ENCODE assay signal across 8 mouse cellular contexts in the genomic region with DNA sequence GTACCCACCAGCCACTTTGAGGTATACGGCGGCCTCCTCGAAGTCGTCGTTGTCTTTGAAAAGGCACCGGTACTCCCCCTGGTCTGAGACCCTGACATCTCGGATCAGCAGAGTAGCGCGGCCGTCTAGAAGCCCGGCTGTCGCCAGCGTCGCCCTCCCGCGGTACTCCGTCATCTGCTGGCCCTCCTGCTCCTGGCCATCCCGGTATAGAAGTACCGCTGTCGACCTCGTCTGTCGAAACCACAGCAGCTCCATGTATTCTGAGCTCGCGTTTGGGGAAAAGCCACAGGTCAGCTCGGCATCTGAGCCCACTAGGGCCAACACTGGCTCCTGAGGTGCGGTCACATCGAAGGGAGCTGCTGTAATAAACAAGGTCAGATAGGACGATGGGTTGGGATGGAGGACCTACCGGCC. TPM values are rescaled to one million over a fixed set of nuclear protein-coding genes. Genes with fewer than 3 reads are reported as not detected.
DNase-seq lines count a peak whose midpoint lies in the region; ATAC-seq and TF ChIP-seq lines count a peak whose summit lies in the region.

No protein-coding gene starts in this region.

- peaks cover 8% of the 10 kb centered on the region; the same call in 1 of the 2 replicates for H3K4me1 ChIP-seq in brown adipose tissue, adult 24 weeks (ENCODE audit: control insufficient read depth, insufficient read depth, insufficient read length, low read length)
- peaks cover 39% of the 10 kb centered on the region for H3K4me1 ChIP-seq in forebrain, embryonic 10.5 days
- H3K4me1 ChIP-seq in hindbrain, embryonic 15.5 days (replicated peaks), result peaks cover 21% of the 10 kb centered on the region
- peaks cover 19 to 31% of the 10 kb centered on the region in 2 experiments for H3K4me1 ChIP-seq in liver, embryonic 14.5 days (replicated peaks; ENCODE audit: control insufficient read depth in 2 of 2, insufficient read depth in 2 of 2, low read length in 1 of 2)
- H3K4me1 ChIP-seq in neural tube, embryonic 11.5 days (ENCODE audit: control insufficient read depth, insufficient read depth, low read length), result peaks cover 9% of the 10 kb centered on the region; the same call in 1 of the 2 replicates

- peak; percentile 10; the same call in 1 of the 2 replicates for TF ChIP-seq CTCF in liver, embryonic 14.5 days (IDR thresholded peaks at IDR 0.05; ENCODE audit: low read depth)

- no peak overlapping the region for H3K27ac ChIP-seq in brown adipose tissue, adult 24 weeks (replicated peaks; ENCODE audit: low read depth, low read length)
- peak overlapping the region; percentile 67 for H3K27ac ChIP-seq in forebrain, embryonic 10.5 days
- no peak overlapping the region for H3K27ac ChIP-seq in hindbrain, embryonic 15.5 days (replicated peaks)
- H3K27ac ChIP-seq in liver, embryonic 14.5 days, result peak overlapping the region; percentile 61
- no peak overlapping the region for H3K27ac ChIP-seq in neural tube, embryonic 11.5 days (ENCODE audit: low read depth, low read length)

- H3K4me2 ChIP-seq in hindbrain, embryonic 15.5 days, result peak overlapping the region; percentile 90
- H3K4me2 ChIP-seq in liver, embryonic 14.5 days (ENCODE audit: low read depth), result peak overlapping the region; percentile 79
- H3K4me2 ChIP-seq in neural tube, embryonic 11.5 days (ENCODE audit: low read depth), result peak overlapping the region; percentile 54

- peaks cover 23% of the 10 kb centered on the region for H3K27me3 ChIP-seq in forebrain, embryonic 10.5 days (ENCODE audit: poor library complexity, severe bottlenecking)
- no peaks in the 10 kb centered on the region for H3K27me3 ChIP-seq in hindbrain, embryonic 15.5 days
- H3K27me3 ChIP-seq in liver, embryonic 14.5 days (ENCODE audit: control insufficient read depth, insufficient read depth, low read length), result no peaks in the 10 kb centered on the region
- H3K27me3 ChIP-seq in neural tube, embryonic 11.5 days (ENCODE audit: control insufficient read depth, insufficient read depth, low read length), result no peaks in the 10 kb centered on the region; the same call in 1 of the 2 replicates

- TF ChIP-seq EP300 in liver, embryonic 14.5 days (IDR thresholded peaks at IDR 0.05; ENCODE audit: low read depth), result no peak

- H3K36me3 ChIP-seq in forebrain, embryonic 10.5 days (replicated peaks), result no peaks in the 10 kb centered on the region
- no peaks in the 10 kb centered on the region for H3K36me3 ChIP-seq in hindbrain, embryonic 15.5 days
- no peaks in the 10 kb centered on the region for H3K36me3 ChIP-seq in liver, embryonic 14.5 days (replicated peaks; ENCODE audit: control insufficient read depth, insufficient read depth, low read depth)
- H3K36me3 ChIP-seq in neural tube, embryonic 11.5 days (ENCODE audit: control insufficient read depth, insufficient read depth, low read length), result no peaks in the 10 kb centered on the region

- DNase-seq in ovary, postnatal 36 days (ENCODE audit: low spot score), result peak; percentile 29
- DNase-seq in ovary, postnatal 14 days (ENCODE audit: low spot score), result no peak
- peak; percentile 71 for DNase-seq in forebrain, embryonic 10.5 days (ENCODE audit: extremely low spot score, low spot score)
- DNase-seq in liver, embryonic 14.5 days (ENCODE audit: low read depth in 3 of 3, low spot score in 3 of 3), result no peak
- peak; percentile 62 for DNase-seq in neural tube, embryonic 11.5 days (ENCODE audit: low spot score)
- peak; percentile 40 for DNase-seq in yolk sac, embryonic 10.5 days (ENCODE audit: low spot score)

- peak; percentile 43; the same call in 1 of the 2 replicates for ATAC-seq in hindbrain, embryonic 15.5 days (ENCODE audit: low FRiP score, low read depth)
- ATAC-seq in liver, embryonic 14.5 days (ENCODE audit: insufficient read depth), result peak; percentile 50
- peak; percentile 43; the same call in 1 of the 2 replicates for ATAC-seq in neural tube, embryonic 11.5 days (ENCODE audit: insufficient read depth, low FRiP score, low TSS enrichment)

- no peaks in the 10 kb centered on the region for H3K9me3 ChIP-seq in forebrain, embryonic 10.5 days
- H3K9me3 ChIP-seq in hindbrain, embryonic 15.5 days, result no peaks in the 10 kb centered on the region
- no peaks in the 10 kb centered on the region for H3K9me3 ChIP-seq in liver, embryonic 14.5 days (ENCODE audit: control insufficient read depth, low read length)
- H3K9me3 ChIP-seq in neural tube, embryonic 11.5 days (ENCODE audit: control insufficient read depth, low read length), result no peaks in the 10 kb centered on the region

- WGBS in forebrain, embryonic 10.5 days, result under 1% methylated on average over 29 of the region's 29 CpGs
- whole genome bisulfite sequencing in hindbrain, embryonic 15.5 days, result 1% methylated on average over 29 of the region's 29 CpGs
- WGBS in liver, embryonic 14.5 days (ENCODE audit: insufficient replicate concordance), result under 1% methylated on average over 29 of the region's 29 CpGs
- WGBS in neural tube, embryonic 11.5 days, result under 1% methylated on average over 29 of the region's 29 CpGs

- H3K9ac ChIP-seq in hindbrain, embryonic 15.5 days, result peak overlapping the region; percentile 52
- H3K9ac ChIP-seq in liver, embryonic 14.5 days (replicated peaks), result peak overlapping the region; percentile 73
- H3K9ac ChIP-seq in neural tube, embryonic 11.5 days (ENCODE audit: low read length), result peak overlapping the region; percentile 42

- peak overlapping the region; percentile 58 for H3K4me3 ChIP-seq in brown adipose tissue, adult 24 weeks (ENCODE audit: insufficient read depth, low read depth, low read length)
- H3K4me3 ChIP-seq in forebrain, embryonic 10.5 days, result peak overlapping the region; percentile 67
- peak overlapping the region; percentile 65 for H3K4me3 ChIP-seq in hindbrain, embryonic 15.5 days
- peak overlapping the region; percentile 66 to 89 for H3K4me3 ChIP-seq in liver, embryonic 14.5 days (ENCODE audit: insufficient read depth in 1 of 2, low read depth in 2 of 2, low read length in 2 of 2)
- H3K4me3 ChIP-seq in neural tube, embryonic 11.5 days (ENCODE audit: low read depth, low read length), result peak overlapping the region; percentile 51

RNA-seq across cellular contexts. Expression of a gene that starts 1.5 kb away (rescaled TPM):
- not detected in 2 replicates for polyA plus RNA-seq in brown adipose tissue, adult 24 weeks (2012; ENCODE audit: insufficient read depth, insufficient read length, missing spikeins)
- polyA plus RNA-seq in forebrain, embryonic 10.5 days (2016; fragmentation: Nextera tagmentation; extraction: Ambion mirVana), result 0.09 TPM in 1 of 2 replicates, not detected in the other
- polyA plus RNA-seq in hindbrain, embryonic 15.5 days (2015; fragmentation: Nextera tagmentation; extraction: Ambion mirVana), result 0.17 TPM in 1 of 2 replicates, not detected in the other
- polyA plus RNA-seq in liver, embryonic 14.5 days (2012; rRNA removed), result 1.5 and 2.1 TPM in 2 replicates
- 1.5 and 1.8 TPM in 2 replicates for polyA plus RNA-seq in liver, embryonic 14.5 days (2014; fragmentation: Nextera tagmentation; extraction: Ambion mirVana)
- polyA plus RNA-seq in neural tube, embryonic 11.5 days (2014; fragmentation: Nextera tagmentation; extraction: Ambion mirVana), result 0.16 TPM in 1 of 2 replicates, not detected in the other

RNA-seq across cellular contexts. Expression of a gene that starts 24.4 kb away (rescaled TPM):
- polyA plus RNA-seq in brown adipose tissue, adult 24 weeks (2012; ENCODE audit: insufficient read depth, insufficient read length, missing spikeins), result not detected in 2 replicates
- polyA plus RNA-seq in forebrain, embryonic 10.5 days (2016; fragmentation: Nextera tagmentation; extraction: Ambion mirVana), result 0.52 and 0.54 TPM in 2 replicates
- polyA plus RNA-seq in hindbrain, embryonic 15.5 days (2015; fragmentation: Nextera tagmentation; extraction: Ambion mirVana), result 0.06 and 0.08 TPM in 2 replicates
- 0.01 TPM in 1 of 2 replicates, not detected in the other for polyA plus RNA-seq in liver, embryonic 14.5 days (2012; rRNA removed)
- not detected in 2 replicates for polyA plus RNA-seq in liver, embryonic 14.5 days (2014; fragmentation: Nextera tagmentation; extraction: Ambion mirVana)
- polyA plus RNA-seq in neural tube, embryonic 11.5 days (2014; fragmentation: Nextera tagmentation; extraction: Ambion mirVana), result 0.65 and 0.81 TPM in 2 replicates

RNA-seq across cellular contexts. Expression of a gene that starts 40.6 kb away (rescaled TPM):
- 4.4 and 5.0 TPM in 2 replicates for polyA plus RNA-seq in brown adipose tissue, adult 24 weeks (2012; ENCODE audit: insufficient read depth, insufficient read length, missing spikeins)
- 15.3 and 15.5 TPM in 2 replicates for polyA plus RNA-seq in forebrain, embryonic 10.5 days (2016; fragmentation: Nextera tagmentation; extraction: Ambion mirVana)
- 8.8 and 9.1 TPM in 2 replicates for polyA plus RNA-seq in hindbrain, embryonic 15.5 days (2015; fragmentation: Nextera tagmentation; extraction: Ambion mirVana)
- 2.4 and 4.0 TPM in 2 replicates for polyA plus RNA-seq in liver, embryonic 14.5 days (2012; rRNA removed)
- 5.2 and 5.3 TPM in 2 replicates for polyA plus RNA-seq in liver, embryonic 14.5 days (2014; fragmentation: Nextera tagmentation; extraction: Ambion mirVana)
- polyA plus RNA-seq in neural tube, embryonic 11.5 days (2014; fragmentation: Nextera tagmentation; extraction: Ambion mirVana), result 13.3 and 13.7 TPM in 2 replicates

Comparison
In these comparisons a context has a peak if more than half of its experiments do, and no peak if none do; other contexts are left out.
1. DNase-seq: peak in ovary, postnatal 36 days (single experiment), forebrain, embryonic 10.5 days (single experiment), neural tube, embryonic 11.5 days (single experiment) and yolk sac, embryonic 10.5 days (single experiment); none in ovary, postnatal 14 days (single experiment) and liver, embryonic 14.5 days (0 of 3).
2. H3K27ac ChIP-seq: peak in forebrain, embryonic 10.5 days (single experiment) and liver, embryonic 14.5 days (single experiment); none in brown adipose tissue, adult 24 weeks (single experiment), hindbrain, embryonic 15.5 days (single experiment) and neural tube, embryonic 11.5 days (single experiment).
3. Peak in every context shown above with its lines, with median percentiles within 50 percentile points of each other: H3K4me3 ChIP-seq, ATAC-seq, H3K4me2 ChIP-seq and H3K9ac ChIP-seq.